Mouse (Mus musculus) urinary bladder, adult 2 months (tissue): Measurements from ENCODE around the gene Rnf10. TPM values are rescaled to one million over a fixed set of nuclear protein-coding genes. Genes with fewer than 3 reads are reported as not detected.
A peak's percentile ranks its signal among the peaks of the same experiment; 100 is the strongest.
"Not testable (repeated sequence)": the region's sequence is repeated elsewhere in the genome, so short reads cannot be mapped to it uniquely, and the experiment has no call there.

Experiments used
- DNase-seq: peaks from one replicate; pipeline ENCODE4 v3.0.0; 2022; ENCODE audit warnings: low spot score
- polyA plus RNA-seq: library from polyadenylated mRNA; depleted of rRNA; stranded (reverse); fragments of >200 nt; gene quantifications from 2 replicates; pipeline ENCODE4 v1.2.3, GENCODE M21; 2012; rRNA removed

The Rnf10 gene
- 144 and 157 TPM in 2 replicates for polyA plus RNA-seq

DNA sequence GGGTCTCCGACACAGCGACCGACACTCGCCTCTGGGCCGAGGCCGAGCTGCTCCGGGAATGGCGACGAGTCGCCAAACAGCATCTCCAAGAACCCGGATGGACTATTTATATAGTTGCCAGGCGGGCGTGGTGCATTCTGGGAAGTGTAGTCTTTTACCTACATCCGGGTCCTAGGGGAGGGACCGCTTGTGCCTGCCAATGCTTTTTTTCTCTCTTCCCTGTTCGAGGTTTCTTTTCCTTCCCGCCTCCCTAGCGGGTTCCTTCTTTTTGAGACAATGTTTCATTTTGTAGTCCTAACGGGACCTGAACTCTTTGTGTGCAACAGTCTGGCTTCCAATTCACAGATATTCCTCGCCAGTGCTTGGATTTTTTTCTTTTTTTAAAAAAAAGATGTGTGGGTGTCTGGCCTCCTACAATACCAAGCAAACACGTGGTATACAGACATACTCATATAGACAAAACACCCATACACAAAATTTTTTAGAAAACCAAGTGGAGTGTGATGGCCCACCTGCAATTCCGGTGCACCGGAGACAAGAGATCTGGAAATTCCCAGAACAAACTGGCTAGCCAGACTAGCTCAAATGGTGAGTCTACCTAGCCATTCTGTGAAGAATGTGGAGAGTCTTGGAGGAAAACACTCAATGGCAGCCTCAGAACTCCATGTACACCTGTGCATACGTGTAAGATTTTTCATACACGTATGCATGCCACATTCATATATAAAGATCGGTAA, at the start of gene Rnf10:
Rnf10 (minus strand) TSS at position 87 of the 737 bp plus-strand sequence.
- DNase-seq: peak; percentile 95

DNA sequence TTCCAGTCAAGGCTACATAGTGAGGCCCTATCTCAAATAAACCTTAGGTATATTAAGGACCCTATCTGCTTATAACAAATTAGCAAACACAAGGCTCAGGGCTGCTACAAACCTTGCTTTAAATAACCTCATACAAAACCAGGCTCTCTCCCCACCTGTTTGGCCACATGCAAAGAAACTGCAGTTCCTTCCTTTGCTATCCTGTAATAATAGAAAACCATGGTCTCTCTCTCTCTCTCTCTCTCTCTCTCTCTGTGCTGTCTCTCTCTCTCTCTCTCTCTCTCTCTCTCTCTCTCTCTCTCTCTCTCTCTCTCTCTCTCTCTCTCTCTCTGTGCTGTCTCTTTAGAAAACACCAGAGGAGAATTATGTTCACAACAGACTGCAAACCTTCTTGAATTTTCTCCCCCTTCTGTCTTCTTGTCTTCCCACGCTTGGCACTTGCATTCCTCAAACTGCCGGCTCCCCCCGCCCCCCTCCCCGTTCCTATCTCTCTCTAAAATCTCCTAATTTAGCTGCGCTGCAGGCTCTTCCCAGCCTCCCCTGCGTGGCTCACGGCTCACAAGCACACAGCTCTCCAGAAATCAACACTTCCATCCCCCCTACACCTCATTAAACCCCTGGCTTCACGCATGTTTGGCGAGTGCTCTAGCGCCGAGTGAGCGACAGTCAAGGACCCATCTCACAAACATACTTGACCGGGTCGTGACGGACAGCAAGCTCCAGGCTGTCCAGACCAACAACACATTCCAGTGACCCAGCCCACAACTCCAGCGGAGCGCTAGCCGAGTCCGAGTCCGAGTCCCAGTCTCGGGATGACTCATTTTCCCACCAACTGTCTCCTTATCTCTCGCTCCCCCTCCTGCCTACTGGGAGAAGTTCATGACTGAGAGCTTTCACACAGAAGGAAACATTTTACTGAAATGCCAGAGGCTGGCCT, 46.6 kb upstream of the Rnf10 start:
- DNase-seq: peak; percentile 55

DNA sequence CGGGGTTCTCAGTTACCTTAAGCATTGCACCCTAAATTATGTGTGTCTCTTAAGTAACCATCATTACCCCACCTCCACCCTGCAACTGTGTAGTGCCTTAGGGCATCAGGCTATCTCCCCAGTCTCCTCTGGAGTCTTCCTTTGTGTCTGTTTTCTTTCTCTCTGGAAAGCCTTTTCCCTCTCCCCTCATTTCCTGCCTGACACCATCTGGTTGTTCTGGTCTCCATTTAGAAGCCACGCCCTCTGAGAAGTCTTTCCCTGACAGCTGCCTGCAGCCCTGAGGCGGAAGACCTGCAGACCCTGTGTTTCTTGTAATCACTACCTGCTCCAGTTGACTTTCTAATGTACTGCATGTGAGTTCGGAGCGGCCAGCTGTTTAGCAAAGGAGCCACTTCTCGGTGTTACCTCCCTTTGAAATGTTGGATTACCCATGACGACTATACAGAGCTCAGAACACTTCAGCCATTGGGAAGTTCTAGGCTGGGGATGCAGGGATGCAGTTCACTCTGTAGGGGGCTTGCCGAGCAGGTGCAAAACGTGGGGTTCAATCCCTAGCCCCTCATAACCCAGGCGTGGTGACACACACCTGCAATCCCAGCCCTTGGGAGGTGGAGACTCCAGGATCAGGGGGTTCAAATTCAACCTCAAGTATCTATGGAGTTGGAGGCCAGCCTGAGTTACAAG, 45.1 kb upstream of the Rnf10 start:
- DNase-seq: no peak

DNA sequence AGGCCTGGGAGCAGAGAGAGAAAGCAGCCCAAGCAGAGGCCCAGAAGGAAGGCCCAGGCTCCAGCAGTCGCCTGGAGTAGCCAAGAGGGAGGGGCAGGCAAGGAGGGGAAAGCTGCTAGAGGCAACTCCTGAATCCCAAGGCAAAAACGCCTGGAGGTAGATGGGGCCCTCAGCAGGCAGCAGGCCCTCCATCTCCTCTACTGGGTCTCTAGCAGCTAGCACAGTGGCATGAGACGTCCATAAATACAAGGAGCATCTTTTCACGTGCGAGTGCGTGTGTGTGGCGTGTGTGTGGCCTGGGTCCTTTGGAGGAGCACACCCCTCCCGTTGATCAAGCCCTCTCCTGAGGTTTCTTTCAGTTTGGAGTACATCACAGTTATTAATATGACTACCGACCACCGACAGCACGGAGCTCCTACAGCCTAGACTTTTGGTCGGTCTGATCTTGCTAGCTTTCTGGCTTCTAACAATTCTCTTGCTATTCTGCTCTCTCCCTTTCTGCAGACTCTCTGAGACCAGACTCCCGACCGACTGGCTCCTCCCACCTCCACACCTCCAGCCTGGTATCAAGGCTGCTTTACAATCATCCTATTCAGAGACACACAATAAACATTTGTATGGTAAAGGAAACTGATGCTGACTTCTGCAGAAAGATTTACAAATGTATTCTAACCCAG, 44.4 kb upstream of the Rnf10 start:
- DNase-seq: no peak

DNA sequence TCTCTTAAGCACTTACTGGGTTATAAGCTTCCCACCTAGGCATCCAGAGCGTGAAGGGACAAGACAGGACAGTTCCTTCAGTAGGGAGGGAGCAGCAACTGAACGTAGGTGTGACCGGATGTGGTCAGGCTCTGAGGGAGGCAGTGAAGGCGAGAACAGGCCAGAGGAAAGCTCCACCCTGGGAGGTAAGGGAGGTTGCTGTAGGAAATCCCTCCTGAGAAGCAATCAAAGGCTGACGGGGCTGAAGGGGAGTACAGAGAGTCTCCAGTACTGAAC, 40.9 kb upstream of the Rnf10 start:
- no peak for DNase-seq

DNA sequence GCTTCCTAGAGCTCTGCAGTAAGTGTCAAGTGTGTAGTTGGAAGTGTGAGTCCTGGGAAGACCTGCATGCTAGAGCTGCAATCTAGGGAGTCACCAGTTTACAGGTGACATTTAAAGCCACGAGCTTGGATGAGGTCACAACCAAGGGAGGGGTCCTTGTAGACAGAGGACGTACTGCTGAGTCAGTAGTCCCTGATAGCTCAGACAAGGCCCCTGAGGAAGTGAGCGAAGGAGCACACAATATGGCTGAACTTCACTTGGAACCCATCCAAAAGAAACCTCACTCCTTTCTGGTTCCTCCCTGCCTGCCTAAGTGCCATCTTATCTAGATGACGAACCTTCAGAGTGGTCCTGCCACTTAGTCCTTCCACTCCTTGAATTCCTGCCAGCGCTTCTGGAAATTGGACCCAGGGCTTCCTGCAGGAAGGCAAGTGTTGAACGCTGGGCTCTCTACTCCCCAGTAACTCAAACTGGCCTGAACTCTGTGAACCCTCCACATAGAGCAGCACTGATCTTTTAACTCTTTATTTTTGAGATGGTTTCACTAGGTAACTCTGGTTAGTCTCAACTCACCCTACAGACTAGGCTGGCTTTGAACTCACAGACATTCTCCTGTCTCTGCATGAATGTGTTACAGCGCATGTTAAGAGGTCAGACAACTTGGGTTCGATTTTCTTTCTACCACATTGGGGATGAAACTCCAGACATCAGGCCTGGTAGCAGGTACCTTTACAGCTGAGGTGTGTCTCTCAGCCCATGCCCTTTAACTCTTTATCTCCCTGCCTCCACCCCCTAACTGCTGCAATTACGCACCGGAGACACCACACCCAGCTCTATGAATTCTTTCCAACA, 40.3 kb upstream of the Rnf10 start:
- no peak for DNase-seq

DNA sequence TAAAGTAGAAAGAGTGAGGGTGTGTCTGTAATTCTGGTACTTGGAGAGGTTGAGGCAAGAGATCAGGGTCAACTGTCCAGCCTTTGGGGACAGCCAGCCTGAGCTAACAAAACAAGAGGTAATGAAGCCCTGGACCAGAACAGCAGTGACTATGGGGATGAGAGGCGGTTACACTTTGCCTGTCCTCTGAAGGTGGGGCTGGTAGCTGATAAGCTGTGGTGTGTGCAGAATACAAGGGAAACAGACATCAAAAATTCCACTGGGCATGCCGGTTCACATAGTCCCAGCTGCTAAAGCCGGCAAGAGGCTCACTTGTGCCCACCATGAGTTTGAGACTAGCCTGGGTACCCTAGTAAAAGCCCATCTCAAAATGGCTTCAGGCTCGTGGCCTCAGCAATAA, 39.7 kb upstream of the Rnf10 start:
- no peak for DNase-seq

DNA sequence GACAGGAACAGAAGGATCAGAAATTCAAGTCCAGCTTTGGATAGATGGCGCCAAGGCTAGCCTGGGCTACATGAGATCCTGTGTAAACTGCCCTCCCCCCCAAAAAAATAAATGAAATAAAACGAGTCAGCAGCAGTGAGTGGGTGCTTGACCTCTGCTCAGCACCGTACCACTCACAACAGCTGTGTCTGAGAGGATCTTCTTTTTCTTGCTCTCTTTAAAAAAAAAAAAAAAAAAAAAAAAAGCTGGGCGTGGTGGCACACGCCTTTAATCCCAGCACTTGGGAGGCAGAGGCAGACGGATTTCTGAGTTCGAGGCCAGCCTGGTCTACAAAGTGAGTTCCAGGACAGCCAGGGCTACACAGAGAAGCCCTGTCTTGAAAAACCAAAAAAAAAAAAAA, 29.5 kb upstream of the Rnf10 start:
- DNase-seq: not testable (repeated sequence)

DNA sequence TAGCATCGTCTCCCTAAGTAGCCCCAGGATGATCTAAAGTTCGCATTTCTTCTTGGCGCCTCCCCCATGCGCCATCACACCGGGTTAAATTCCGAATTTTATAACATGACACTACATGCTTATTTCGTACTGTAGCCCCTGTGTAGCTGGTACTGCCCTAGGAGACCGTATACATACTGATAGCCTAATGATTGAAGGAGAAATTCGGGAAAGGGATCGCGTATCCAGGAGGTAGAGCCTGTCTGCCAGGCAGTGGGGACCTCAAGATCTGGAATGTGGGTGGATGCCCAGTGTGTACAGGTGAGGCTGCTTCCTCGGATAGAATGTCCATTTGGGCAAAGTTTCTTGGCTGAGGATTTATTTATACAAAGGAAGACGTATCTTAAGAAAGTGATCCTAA, 28.9 kb upstream of the Rnf10 start:
- DNase-seq: no peak

DNA sequence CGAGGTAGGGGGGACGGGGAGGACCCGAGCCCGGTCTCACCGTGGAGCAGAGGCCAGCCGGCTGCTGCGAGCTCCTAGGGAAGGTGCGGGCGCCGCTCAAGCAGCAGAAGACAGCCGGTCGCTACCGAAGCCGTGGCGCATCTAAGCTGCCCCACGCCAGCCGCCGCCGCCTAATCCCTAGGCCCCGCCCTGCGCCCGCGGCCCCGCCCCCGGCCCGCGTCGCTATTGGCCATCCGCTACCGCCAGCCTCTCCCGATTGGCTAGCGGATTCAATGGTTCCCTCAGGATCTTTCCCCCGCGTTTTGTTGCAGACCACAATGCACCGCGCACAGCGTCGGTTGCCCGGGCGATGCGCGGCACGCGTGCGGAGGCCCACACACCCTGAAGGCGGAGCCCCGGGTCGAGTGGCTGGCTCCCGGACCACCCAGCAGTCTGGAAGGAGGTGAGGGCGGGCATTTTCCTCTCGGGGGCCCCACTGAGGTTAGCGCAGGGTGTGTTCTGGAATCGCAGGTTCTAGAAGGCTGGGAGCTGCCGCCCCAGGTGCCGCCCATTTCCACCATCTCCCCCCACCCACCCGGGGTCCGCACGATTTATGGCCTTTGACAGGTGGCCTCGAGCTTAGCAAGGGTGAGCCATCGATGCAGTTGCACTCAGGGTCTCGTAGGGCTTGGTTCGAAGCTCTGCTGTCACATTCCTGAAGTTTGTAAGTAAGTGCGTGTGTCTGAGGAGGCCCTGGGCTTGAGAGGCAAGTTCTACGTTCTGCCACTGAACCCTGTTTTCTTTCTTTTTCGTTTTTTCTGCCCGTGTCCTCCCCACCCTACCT, 28.3 kb upstream of the Rnf10 start, which contains the start of gene Dynll1:
Dynll1 (minus strand) TSS at position 208 of the 823 bp plus-strand sequence.
- peak; percentile 99 for DNase-seq

DNA sequence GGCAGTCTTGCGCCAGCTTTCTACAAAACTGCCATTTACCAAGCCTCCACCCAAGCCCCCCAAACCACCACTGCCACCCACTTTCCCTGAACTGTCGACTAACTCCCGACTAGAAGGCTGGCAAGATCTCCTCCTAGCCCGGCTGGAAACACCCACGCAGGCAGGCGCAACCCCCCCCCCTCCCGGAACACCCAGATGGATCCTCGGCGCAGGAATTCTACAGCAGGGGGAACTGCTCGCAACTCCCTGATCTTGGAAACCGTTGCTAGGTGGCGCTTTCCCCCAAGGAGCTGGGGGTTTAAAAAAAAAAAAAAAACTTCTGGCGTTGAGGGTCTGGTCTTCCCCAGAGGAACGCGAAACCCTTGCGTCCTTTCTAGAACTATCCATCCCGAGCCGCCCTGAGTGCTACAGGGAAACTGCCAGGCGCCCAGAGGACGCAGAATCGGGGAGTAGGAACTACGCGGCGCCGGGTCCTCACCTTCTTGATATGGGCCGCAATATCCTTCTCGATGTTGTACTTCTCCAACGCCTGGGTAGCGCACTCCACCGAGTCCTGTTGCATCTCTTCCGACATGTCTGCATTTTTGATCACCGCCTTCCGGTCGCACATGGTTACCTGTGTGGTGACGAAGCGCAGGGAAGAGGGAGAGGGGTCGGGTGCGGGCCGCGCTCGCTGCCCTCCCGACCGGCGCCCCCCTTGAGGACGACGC, 27.5 kb upstream of the Rnf10 start:
- DNase-seq: no peak

DNA sequence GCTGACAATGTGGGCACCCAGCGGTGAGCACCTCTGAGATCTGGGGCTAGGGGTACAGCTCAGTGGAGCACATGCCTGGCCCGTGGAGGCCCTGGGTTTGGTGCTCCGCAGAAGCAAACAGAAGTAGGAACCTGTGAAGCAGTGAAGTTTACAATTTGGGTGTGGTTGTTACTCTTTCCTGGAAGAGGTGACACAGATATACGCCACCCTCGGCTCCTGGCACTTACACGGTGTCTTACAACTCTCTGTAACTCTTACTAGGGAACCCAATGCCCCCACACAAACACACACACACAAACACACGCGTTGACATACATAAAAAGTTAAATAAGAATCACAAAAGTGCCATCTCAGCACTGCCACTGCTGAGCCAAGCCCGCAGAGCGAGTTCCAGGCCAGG, 23.6 kb upstream of the Rnf10 start:
- DNase-seq: no peak

DNA sequence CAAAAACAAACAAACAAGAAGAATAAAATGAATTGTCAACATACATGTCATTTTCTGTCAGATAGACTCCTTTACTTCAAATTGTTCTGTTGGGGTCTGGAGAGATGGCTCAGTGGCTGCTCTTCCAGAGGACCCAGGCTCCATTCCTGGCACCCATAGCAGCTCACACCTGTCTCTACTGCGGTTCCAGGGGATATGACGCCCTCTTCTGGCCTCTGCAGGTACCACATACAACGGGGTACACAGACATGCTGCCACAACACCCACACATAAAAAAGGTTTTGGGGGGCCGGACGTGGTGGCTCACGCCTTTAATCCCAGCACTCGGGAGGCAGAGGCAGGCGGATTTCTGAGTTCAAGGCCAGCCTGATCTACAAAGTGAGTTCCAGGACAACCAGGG, 21.5 kb upstream of the Rnf10 start:
- DNase-seq: no peak

DNA sequence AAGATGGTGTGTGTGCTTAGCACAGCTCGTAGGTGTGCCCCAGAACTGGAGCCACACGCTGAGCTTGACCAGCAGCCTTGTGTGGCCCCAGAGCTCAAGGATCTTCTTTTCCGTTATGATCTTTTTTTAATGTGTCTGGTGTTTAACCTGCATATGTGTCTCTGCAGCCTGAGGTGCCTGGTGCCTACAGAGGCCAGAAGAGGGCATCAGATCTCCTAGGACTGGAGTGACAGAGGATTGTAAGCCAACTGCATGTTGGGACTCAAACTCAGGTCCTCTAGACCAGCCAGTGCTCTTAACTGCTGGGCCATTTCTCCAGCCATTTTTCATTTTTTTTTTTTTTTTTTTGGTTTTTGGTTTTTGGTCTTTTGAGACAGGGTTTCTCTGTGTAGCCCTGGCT, 12.0 kb upstream of the Rnf10 start:
- no peak for DNase-seq

DNA sequence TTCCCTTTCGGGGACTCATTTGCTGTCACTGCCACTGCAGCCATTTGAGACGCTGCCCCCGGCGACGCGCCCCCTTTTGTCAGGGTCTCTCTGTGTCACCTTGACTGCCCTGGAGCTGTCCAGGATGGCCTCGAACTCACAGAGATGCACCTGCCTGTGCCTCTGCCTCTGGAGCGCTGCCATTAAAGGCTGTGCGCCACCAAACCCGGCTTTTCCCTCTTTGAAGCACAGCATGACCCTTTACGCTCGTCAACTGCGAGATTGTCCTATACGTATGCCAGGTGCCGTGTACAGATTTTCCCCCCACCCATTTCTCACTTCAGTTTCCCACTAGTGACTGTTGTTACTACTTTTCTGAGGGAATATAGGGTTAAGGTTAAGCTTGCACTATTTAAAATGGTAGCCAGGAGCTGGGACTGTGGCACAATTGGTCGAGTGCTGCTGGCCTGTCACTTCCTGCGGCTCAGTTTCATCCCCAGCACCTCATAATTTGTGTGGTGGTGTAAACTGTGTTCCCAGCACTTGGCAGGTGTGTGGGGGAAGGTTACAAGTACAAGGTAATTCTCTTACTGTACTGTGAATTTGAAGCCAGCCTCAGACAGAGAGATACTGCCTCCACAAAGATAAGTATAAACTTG, 7.5 kb upstream of the Rnf10 start:
- DNase-seq: no peak

DNA sequence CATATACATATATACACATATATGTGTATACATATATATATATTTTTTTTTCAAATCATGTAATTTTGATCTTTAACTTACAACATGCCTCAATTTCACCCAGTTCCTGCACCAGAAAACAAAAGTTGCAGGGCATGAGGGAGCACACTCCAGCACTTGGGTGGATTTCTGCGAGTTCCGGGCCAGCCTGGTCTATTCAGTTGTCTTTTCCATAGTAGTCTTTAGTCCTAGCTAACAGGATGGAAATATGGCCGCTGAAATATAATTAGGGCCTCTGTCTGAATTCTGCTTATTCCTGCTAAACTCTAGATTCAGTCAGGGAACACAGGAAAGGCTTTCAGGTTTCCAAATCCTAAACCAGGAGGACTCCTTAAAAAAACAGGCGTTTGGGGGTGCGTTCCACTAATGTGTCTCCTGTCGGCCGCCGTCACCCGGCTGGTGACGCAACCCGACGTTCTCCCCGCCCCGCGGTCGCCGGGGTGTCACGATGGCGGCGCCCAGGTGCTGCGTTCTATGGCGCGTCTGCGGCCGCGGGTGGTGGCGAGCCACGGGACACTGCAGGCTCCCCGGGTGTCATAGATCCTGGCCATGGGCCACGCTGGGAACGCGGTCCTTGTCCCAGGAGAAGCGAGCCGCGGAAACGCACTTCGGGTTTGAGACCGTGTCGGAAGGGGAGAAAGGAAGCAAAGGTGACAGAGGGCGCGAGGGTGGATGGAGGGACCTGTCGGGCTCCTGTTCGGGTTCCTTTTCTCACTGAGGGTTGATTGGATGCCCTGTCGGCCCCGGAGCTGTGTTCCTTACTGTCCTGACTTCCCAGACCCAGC, 6.7 kb upstream of the Rnf10 start, which contains the start of gene Coq5:
Coq5 (plus strand) TSS at position 441 of the 824 bp plus-strand sequence.
- DNase-seq: peak; percentile 84

DNA sequence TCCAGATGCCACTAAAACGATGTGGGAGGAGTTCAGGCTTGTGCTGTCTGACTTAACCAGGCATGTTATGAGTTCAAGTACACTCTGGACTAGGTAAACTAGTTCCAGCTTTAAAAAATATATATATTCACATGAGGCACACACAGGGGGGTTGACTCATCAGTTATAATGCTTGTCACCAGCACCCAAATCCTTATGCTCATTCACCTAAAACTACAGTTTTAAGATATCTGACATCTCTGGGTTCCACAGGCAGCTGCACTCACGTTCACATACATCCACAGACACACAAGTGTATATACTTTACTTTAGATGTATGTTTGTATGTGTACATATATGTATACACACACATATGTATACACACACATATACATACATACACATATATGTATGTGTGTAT, 6.1 kb upstream of the Rnf10 start:
- DNase-seq: no peak

DNA sequence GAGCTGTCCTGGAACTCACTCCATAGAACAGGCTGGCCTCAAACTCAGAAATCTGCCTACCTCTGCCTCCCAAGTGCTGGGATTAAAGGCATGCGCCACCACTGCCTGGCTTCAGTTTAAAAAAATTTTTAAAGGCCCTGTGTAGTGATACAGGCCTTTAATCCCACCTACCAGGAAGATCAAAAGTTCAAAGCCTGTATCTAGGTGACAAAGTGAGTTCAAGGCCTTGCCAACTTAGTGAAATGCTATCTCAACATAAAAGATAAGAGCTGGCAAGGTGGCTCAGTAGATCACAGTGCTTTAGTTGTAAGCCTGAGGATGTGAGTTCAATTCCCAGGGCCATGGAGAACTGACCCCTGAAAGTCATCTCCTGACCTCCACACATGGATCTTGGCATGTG, 5.4 kb upstream of the Rnf10 start:
- DNase-seq: no peak
